Mouse (Mus musculus): ENCODE measurements at regions not wholly inside any gene's neighbourhood (a gene's known extent, or its start where the extent isn't known, plus 50 kb on each side); places are given as distances from the start of the nearest gene placed in this dataset.

DNA sequence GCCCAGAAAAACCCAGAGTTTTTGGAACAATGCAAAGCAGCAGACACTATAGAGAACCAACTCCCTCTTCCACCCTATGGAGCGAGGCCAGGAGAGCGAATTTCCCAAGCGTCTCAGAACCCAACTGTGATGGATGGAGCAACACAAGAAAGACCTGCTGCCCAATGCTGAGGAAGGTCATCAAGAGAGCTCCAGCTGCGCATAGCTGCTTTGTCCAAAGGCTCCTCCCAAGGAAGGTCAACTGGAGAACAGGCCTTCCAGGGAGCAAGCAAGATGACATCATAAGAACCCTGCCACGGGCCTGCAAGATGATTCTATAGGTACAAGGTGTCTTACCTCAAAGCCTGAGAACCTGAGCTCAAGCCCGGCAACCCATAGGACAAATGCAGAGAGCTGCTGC is 104.5 kb upstream of the Lpar1 start:
- H3K27ac ChIP-seq (ENCODE audit: insufficient read depth, low read length), result no peak overlapping the region

DNA sequence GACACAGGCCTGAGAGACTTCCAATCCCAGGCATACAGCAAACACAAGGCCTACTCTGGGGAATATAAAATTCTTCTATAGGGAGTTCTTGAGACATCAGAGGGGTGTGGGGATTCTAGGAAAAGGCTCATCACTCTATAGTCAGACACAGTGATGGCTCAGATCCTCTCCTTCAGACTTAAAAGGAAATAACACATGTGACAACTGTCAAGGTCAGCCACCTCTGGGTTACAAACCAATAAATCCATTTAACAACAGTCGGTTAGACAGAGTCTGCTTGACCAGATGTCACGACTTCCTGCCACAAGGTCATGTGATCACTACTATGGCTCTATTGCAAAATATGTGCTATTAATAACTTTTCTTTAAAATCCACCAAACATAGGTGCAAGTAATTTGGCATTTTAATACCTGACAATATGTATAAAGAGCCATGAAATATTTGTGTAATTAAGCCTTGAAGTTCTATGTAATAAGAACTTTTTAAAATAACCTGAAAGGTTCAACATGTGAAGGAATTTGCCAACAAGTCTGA is 94.1 kb upstream of the Lpar1 start:
- H3K4me3 ChIP-seq (ENCODE audit: low read depth, low read length), result no peak overlapping the region

More for the DNA sequence above, 104.5 kb upstream of the Lpar1 start:
- TF ChIP-seq EP300 (IDR thresholded peaks at IDR 0.05; ENCODE audit: insufficient read depth, low read depth, low read length) (no peak), POLR2A (IDR thresholded peaks at IDR 0.05; ENCODE audit: insufficient read depth, low read length) (no peak), CTCF (IDR thresholded peaks at IDR 0.05; ENCODE audit: low read depth, low read length) (no peak)
- H3K9me3 ChIP-seq (replicated peaks; ENCODE audit: control insufficient read depth, insufficient read depth, low read length, poor library complexity, severe bottlenecking), result no peaks in the 10 kb centered on the region
- H3K36me3 ChIP-seq (ENCODE audit: control insufficient read depth, insufficient read depth, low read length, poor library complexity, severe bottlenecking), result no peaks in the 10 kb centered on the region
- H3K4me1 ChIP-seq (ENCODE audit: control insufficient read depth, insufficient read depth, low read length), result no peaks in the 10 kb centered on the region
- H3K4me3 ChIP-seq (ENCODE audit: low read depth, low read length), result no peak overlapping the region
- H3K9ac ChIP-seq (ENCODE audit: low read depth, poor library complexity, severe bottlenecking), result no peak overlapping the region
- no peaks in the 10 kb centered on the region for H3K27me3 ChIP-seq (ENCODE audit: control insufficient read depth, insufficient read depth, low read length, poor library complexity, severe bottlenecking)

DNA sequence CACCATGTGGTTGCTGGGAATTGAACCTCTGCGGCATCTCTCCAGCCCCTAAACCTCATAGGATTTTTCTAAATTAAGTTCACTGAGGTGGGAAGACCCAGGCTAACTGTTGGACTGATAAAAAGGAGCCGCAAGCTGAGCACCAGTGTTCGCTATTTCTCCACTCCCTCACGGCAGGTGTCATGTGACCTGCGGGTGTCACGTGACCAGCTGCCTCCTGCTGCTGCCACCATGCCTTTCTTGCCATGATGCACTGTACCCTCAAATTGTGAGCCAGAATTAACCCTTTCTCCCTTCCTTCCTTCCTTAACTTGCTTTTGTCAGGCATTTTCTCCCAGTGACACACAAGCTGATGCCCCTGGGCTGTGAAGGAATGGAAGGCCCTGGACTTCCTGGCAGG is 93.1 kb upstream of the Lpar1 start:
- no peak for TF ChIP-seq EP300 (IDR thresholded peaks at IDR 0.05; ENCODE audit: insufficient read depth, low read depth, low read length)
- TF ChIP-seq POLR2A (IDR thresholded peaks at IDR 0.05; ENCODE audit: insufficient read depth, low read length), result no peak
- no peak for TF ChIP-seq CTCF (IDR thresholded peaks at IDR 0.05; ENCODE audit: low read depth, low read length)
- no peaks in the 10 kb centered on the region for H3K36me3 ChIP-seq (ENCODE audit: control insufficient read depth, insufficient read depth, low read length, poor library complexity, severe bottlenecking)
- no peak overlapping the region for H3K9ac ChIP-seq (ENCODE audit: low read depth, poor library complexity, severe bottlenecking)
- H3K9me3 ChIP-seq (replicated peaks; ENCODE audit: control insufficient read depth, insufficient read depth, low read length, poor library complexity, severe bottlenecking), result no peaks in the 10 kb centered on the region
- H3K27ac ChIP-seq (ENCODE audit: insufficient read depth, low read length), result no peak overlapping the region
- no peaks in the 10 kb centered on the region for H3K27me3 ChIP-seq (ENCODE audit: control insufficient read depth, insufficient read depth, low read length, poor library complexity, severe bottlenecking)
- H3K4me1 ChIP-seq (ENCODE audit: control insufficient read depth, insufficient read depth, low read length), result no peaks in the 10 kb centered on the region
- H3K4me3 ChIP-seq (ENCODE audit: low read depth, low read length), result no peak overlapping the region

More for the DNA sequence above, 94.1 kb upstream of the Lpar1 start:
- TF ChIP-seq POLR2A (IDR thresholded peaks at IDR 0.05; ENCODE audit: insufficient read depth, low read length) (no peak), EP300 (IDR thresholded peaks at IDR 0.05; ENCODE audit: insufficient read depth, low read depth, low read length) (no peak)
- Histone ChIP-seq H3K36me3 (ENCODE audit: control insufficient read depth, insufficient read depth, low read length, poor library complexity, severe bottlenecking) (no peaks in the 10 kb centered on the region), H3K27ac (ENCODE audit: insufficient read depth, low read length) (no peak overlapping the region), H3K9me3 (replicated peaks; ENCODE audit: control insufficient read depth, insufficient read depth, low read length, poor library complexity, severe bottlenecking) (no peaks in the 10 kb centered on the region), H3K9ac (ENCODE audit: low read depth, poor library complexity, severe bottlenecking) (no peak overlapping the region), H3K4me1 (ENCODE audit: control insufficient read depth, insufficient read depth, low read length) (no peaks in the 10 kb centered on the region), H3K27me3 (ENCODE audit: control insufficient read depth, insufficient read depth, low read length, poor library complexity, severe bottlenecking) (no peaks in the 10 kb centered on the region)

DNA sequence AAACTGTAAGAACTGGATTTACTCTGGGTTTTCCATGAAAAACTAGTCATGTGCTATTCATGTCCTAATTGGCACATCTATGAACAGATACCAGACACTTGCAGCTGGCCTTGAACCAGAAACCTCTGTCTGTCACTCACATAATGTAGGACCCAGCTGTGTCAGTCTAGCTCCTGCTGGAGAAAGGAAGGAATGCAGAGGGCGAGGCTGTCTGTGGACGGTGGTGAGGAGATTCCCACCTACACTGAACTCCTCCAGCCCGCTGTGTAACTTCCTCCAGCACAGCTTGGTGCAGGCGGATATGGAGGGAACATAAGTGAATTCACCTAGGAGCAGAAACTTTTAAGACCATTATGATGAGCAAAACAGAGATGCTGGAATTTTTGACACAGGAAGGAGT is 89.7 kb upstream of the Lpar1 start:
- Histone ChIP-seq H3K36me3 (ENCODE audit: control insufficient read depth, insufficient read depth, low read length, poor library complexity, severe bottlenecking) (no peaks in the 10 kb centered on the region), H3K9me3 (replicated peaks; ENCODE audit: control insufficient read depth, insufficient read depth, low read length, poor library complexity, severe bottlenecking) (no peaks in the 10 kb centered on the region), H3K4me1 (ENCODE audit: control insufficient read depth, insufficient read depth, low read length) (no peaks in the 10 kb centered on the region), H3K4me3 (ENCODE audit: low read depth, low read length) (no peak overlapping the region), H3K9ac (ENCODE audit: low read depth, poor library complexity, severe bottlenecking) (no peak overlapping the region), H3K27me3 (ENCODE audit: control insufficient read depth, insufficient read depth, low read length, poor library complexity, severe bottlenecking) (no peaks in the 10 kb centered on the region), H3K27ac (ENCODE audit: insufficient read depth, low read length) (no peak overlapping the region)
- TF ChIP-seq EP300 (IDR thresholded peaks at IDR 0.05; ENCODE audit: insufficient read depth, low read depth, low read length), result no peak
- TF ChIP-seq POLR2A (IDR thresholded peaks at IDR 0.05; ENCODE audit: insufficient read depth, low read length), result no peak
- TF ChIP-seq CTCF (IDR thresholded peaks at IDR 0.05; ENCODE audit: low read depth, low read length), result no peak

DNA sequence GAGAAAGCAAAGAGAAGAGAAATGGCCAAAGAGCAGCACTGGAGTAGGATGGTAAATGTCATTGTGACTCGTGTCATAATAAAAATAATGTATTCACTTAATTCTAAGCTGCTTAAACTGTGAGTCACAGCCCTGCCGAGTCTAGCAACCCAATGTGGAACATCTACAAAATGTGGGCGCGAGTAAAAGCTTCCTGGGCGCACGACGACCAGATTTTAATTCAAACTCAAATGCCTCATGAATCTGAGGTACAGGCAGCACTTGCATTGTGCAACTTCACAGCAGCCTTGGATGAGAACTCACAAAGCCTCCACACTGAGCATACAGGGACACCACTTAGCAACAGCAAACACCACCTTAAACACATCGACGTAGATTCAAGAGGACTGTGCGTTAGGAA is 88.5 kb upstream of the Lpar1 start:
- no peaks in the 10 kb centered on the region for H3K4me1 ChIP-seq (ENCODE audit: control insufficient read depth, insufficient read depth, low read length)
- H3K4me3 ChIP-seq (ENCODE audit: low read depth, low read length), result no peak overlapping the region
- H3K27me3 ChIP-seq (ENCODE audit: control insufficient read depth, insufficient read depth, low read length, poor library complexity, severe bottlenecking), result no peaks in the 10 kb centered on the region
- H3K9me3 ChIP-seq (replicated peaks; ENCODE audit: control insufficient read depth, insufficient read depth, low read length, poor library complexity, severe bottlenecking), result no peaks in the 10 kb centered on the region
- no peak overlapping the region for H3K27ac ChIP-seq (ENCODE audit: insufficient read depth, low read length)
- H3K36me3 ChIP-seq (ENCODE audit: control insufficient read depth, insufficient read depth, low read length, poor library complexity, severe bottlenecking), result no peaks in the 10 kb centered on the region
- TF ChIP-seq POLR2A (IDR thresholded peaks at IDR 0.05; ENCODE audit: insufficient read depth, low read length) (no peak), EP300 (IDR thresholded peaks at IDR 0.05; ENCODE audit: insufficient read depth, low read depth, low read length) (no peak), CTCF (IDR thresholded peaks at IDR 0.05; ENCODE audit: low read depth, low read length) (no peak)
- no peak overlapping the region for H3K9ac ChIP-seq (ENCODE audit: low read depth, poor library complexity, severe bottlenecking)

DNA sequence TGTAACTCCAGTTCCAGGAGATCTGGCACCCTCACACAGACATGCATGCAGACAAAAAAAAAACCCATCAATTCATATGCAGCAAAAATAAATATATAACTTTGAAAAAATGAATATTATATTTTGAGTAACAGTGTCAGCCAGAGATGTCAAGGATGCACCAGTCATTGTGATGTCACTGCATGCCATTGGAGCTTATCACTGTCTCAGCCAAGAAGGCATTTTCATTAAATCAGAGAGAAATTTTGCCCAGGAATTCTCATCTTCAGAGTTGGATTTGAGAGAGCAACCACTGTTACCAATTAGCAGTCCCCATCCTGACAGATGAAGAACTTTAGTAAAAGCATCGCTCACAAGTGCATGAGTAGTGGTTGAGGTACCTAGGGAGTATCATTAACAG is 79.0 kb upstream of the Lpar1 start:
- no peak overlapping the region for H3K4me3 ChIP-seq (ENCODE audit: low read depth, low read length)
- no peak for TF ChIP-seq EP300 (IDR thresholded peaks at IDR 0.05; ENCODE audit: insufficient read depth, low read depth, low read length)
- no peak for TF ChIP-seq POLR2A (IDR thresholded peaks at IDR 0.05; ENCODE audit: insufficient read depth, low read length)
- no peak for TF ChIP-seq CTCF (IDR thresholded peaks at IDR 0.05; ENCODE audit: low read depth, low read length)
- H3K36me3 ChIP-seq (ENCODE audit: control insufficient read depth, insufficient read depth, low read length, poor library complexity, severe bottlenecking), result no peaks in the 10 kb centered on the region
- H3K27me3 ChIP-seq (ENCODE audit: control insufficient read depth, insufficient read depth, low read length, poor library complexity, severe bottlenecking), result no peaks in the 10 kb centered on the region
- H3K4me1 ChIP-seq (ENCODE audit: control insufficient read depth, insufficient read depth, low read length), result no peaks in the 10 kb centered on the region
- H3K9me3 ChIP-seq (replicated peaks; ENCODE audit: control insufficient read depth, insufficient read depth, low read length, poor library complexity, severe bottlenecking), result no peaks in the 10 kb centered on the region
- H3K27ac ChIP-seq (ENCODE audit: insufficient read depth, low read length), result no peak overlapping the region
- H3K9ac ChIP-seq (ENCODE audit: low read depth, poor library complexity, severe bottlenecking), result no peak overlapping the region

Measured in ES-Bruce4 (cell line).